Mouse (Mus musculus) ES-Bruce4 (cell line): ENCODE data around the gene Actr6.

ENCODE experiments used
- CTCF ChIP-seq: IDR thresholded peaks from one replicate; pipeline ENCODE4 v1.8.1; 2011; ENCODE audit warnings: low read depth, low read length
- EP300 ChIP-seq: IDR thresholded peaks from 2 replicates; pipeline ENCODE4 v1.6.1; 2011; ENCODE audit warnings: low read depth, low read length; ENCODE audit not compliant: insufficient read depth

DNA sequence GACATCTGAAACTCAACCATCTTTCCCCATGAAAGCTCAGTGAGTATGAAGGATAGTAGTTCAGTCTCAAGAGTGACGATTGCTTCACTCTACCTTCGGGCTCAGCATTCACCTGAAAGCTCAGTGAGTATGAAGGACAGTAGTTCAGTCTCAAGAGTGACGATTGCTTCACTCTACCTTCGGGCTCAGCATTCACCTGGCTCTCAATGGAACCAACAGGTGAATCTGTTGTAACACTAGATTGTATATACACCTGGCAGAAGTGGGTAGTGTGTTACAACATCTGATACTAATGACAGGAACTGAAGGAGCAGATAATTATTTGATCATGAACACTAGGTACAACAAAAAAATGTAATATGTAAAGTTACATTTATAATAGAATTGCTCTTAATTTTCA is 50.4 kb downstream of the Actr6 start:
- TF ChIP-seq CTCF (no peak), EP300 (no peak)
